Mouse (Mus musculus) stomach, embryonic 14.5 days (tissue): ENCODE data around the gene Chit1. TPM values are rescaled to one million over a fixed set of nuclear protein-coding genes. Genes with fewer than 3 reads are reported as not detected.

Source experiments
- ATAC-seq: fragments of 200-750 bp; cut with Nextera tagmentation; 2 replicates; pipeline ENCODE4 v1.8.0; 2017; ENCODE audit warnings: low read depth, moderate TSS enrichment; ENCODE audit not compliant: insufficient number of reproducible peaks, insufficient read depth, low FRiP score
- H3K27ac ChIP-seq: fragments of 300-500 bp; sonication (generic); 2 replicates; pipeline ENCODE4 v1.5.1; 2014; ENCODE audit warnings: mild to moderate bottlenecking, low read length, moderate library complexity, mixed read lengths
- H3K27me3 ChIP-seq: fragments of 300-500 bp; sonication (generic); 2 replicates; pipeline ENCODE4 v1.6.1; 2014; ENCODE audit warnings: low read length, control low read depth, mixed read lengths; ENCODE audit not compliant: control insufficient read depth, insufficient read depth
- H3K36me3 ChIP-seq: fragments of 300-500 bp; sonication (generic); 2 replicates; pipeline ENCODE4 v1.6.1; 2014; ENCODE audit warnings: mild to moderate bottlenecking, control low read depth, low read length, moderate library complexity, mixed read lengths; ENCODE audit not compliant: control insufficient read depth, insufficient read depth
- H3K4me1 ChIP-seq: fragments of 300-500 bp; sonication (generic); 2 replicates; pipeline ENCODE4 v1.6.1; 2014; ENCODE audit warnings: low read length, control low read depth, mixed read lengths; ENCODE audit not compliant: control insufficient read depth, insufficient read depth
- H3K4me2 ChIP-seq: fragments of 300-500 bp; sonication (generic); replicated peaks from 2 replicates; pipeline ENCODE4 v1.6.1; 2014; ENCODE audit warnings: low read depth, low read length, control low read depth
- H3K4me3 ChIP-seq: fragments of 300-500 bp; sonication (generic); 2 replicates; pipeline ENCODE4 v1.5.1; 2014; ENCODE audit warnings: low read depth, low read length, control low read depth
- H3K9ac ChIP-seq: fragments of 300-500 bp; sonication (generic); replicated peaks from 2 replicates; pipeline ENCODE4 v1.6.1; 2014; ENCODE audit warnings: low read depth, mild to moderate bottlenecking, control low read depth, low read length, moderate library complexity, mixed read lengths
- H3K9me3 ChIP-seq: fragments of 300-500 bp; sonication (generic); 2 replicates; pipeline ENCODE4 v1.6.1; 2016; ENCODE audit warnings: low read depth, low read length, control low read depth; ENCODE audit not compliant: control insufficient read depth
- WGBS: fragments of 180-500 bp; shearing (Covaris S2); extraction: QIAGEN DNeasy Blood & Tissue Kit; methylation state at CpG from one replicate; pipeline ENCODE4 v1.1.7; 2014; 5-methylcytosine and 5-hydroxymethylcytosine counted together
- polyA plus RNA-seq: library from polyadenylated mRNA; unstranded; fragments of >200 nt; fragmentation: Nextera tagmentation; extraction: Ambion mirVana; gene quantifications from 2 replicates; pipeline ENCODE4 v1.2.1, GENCODE M21; 2014

Chit1 gene
- polyA plus RNA-seq, 1 experiment from 2014 or later: not detected

DNA sequence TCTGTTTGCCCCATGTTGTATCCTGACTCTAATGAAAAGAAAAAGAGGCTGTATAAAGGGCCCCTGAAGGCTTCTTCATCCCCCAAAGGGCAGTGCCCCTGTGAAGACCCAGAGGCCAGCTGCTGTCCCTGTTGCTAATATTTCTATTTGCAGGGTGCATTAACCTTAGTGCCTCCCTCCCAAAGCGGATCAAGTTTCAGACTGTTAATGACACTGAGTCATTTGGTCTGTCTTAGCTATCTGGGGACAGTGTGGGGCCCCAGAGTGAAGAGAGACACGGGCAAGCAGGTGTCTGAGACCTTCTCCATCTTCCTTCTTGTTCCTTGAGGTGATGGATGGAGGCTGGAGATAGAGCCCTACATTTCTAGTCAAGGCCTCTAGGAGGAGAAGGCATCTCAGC is 84.1 kb downstream of the Chit1 start:
- Histone ChIP-seq H3K36me3 (no peaks in the 10 kb centered on the region), H3K4me2 (no peak overlapping the region), H3K4me1 (peaks cover 18% of the 10 kb centered on the region; the same call in 1 of the 2 replicates), H3K9ac (no peak overlapping the region), H3K4me3 (no peak overlapping the region), H3K27me3 (no peaks in the 10 kb centered on the region), H3K27ac (no peak overlapping the region), H3K9me3 (no peaks in the 10 kb centered on the region)
- WGBS: 23% methylated on average over 2 of the region's 2 CpGs
- no peak for ATAC-seq

DNA sequence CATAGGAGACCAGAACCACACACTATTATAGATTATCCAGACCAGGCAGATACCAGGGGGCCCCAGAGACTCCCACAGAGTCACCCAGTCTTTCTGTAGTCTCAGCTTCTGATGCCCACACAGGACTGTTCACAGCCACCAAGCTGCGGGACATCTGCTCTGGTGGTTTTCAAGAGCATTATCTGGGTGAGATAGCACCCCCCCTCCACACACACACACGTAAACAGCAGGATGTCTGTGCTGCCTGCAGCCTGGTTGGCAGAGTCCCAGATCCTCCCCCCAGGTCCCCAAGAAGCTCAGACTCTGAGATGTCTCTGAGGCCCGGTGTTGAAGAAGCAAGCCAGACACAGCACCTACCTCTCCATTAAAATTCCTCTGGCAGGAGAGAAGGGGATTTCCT is 84.5 kb downstream of the Chit1 start:
- ATAC-seq: peak; percentile 14; the same call in 1 of the 2 replicates

DNA sequence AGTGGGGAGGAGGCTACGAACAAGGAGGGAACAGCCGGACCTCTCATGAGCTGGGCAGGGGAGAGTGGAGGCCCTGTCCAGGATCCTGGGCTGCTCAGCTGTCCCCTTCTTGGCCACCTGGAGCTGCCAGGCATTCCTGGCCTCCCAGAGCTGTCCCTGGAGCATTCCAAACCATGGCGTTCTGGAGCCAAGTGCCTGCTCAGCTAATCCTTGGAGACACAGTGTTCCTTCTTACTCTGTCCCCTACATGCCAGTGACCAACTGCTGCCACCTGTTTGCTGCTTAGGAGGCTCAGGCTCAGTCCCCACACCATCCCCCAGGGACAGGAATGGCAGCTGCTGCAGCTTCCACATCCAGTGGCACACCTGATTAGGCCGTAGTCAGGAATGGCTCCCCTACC is 84.9 kb downstream of the Chit1 start:
- ATAC-seq: peak; percentile 44; the same call in 1 of the 2 replicates
- Histone ChIP-seq H3K4me2 (no peak overlapping the region), H3K4me3 (no peak overlapping the region), H3K27me3 (no peaks in the 10 kb centered on the region), H3K27ac (peak overlapping the region; percentile 61; the same call in 1 of the 2 replicates), H3K4me1 (peaks cover 18% of the 10 kb centered on the region; the same call in 1 of the 2 replicates), H3K9me3 (no peaks in the 10 kb centered on the region), H3K9ac (no peak overlapping the region), H3K36me3 (no peaks in the 10 kb centered on the region)
- WGBS: 33% methylated on average over 4 of the region's 4 CpGs

More for the DNA sequence above, 84.5 kb downstream of the Chit1 start:
- Histone ChIP-seq H3K4me2 (no peak overlapping the region), H3K4me1 (peaks cover 18% of the 10 kb centered on the region; the same call in 1 of the 2 replicates), H3K27me3 (no peaks in the 10 kb centered on the region), H3K27ac (peak overlapping the region; percentile 61; the same call in 1 of the 2 replicates), H3K9ac (no peak overlapping the region), H3K4me3 (no peak overlapping the region), H3K36me3 (no peaks in the 10 kb centered on the region), H3K9me3 (no peaks in the 10 kb centered on the region)
- 23% methylated on average over 3 of the region's 3 CpGs for WGBS

DNA sequence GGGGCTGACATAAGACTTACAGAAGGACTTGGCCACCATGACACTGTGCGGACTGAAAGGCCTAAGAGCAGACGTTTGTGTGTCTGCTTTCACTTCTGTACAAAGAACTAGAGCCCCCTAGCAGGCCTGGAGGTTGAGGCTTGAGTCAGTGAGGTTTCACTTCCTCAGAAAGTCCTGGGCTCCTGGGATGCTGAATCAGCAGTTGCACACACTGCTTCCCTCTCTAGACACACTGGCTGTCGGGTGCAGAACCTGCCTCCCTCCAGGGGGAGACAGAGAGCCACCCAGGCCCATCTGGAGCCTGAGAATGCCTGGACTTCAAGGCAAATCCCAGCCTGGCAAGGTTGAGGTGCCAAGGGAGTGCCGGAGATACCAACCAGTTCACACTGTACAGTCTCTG is 85.3 kb downstream of the Chit1 start:
- H3K36me3 ChIP-seq: no peaks in the 10 kb centered on the region
- H3K4me3 ChIP-seq: no peak overlapping the region
- no peak for ATAC-seq
- no peaks in the 10 kb centered on the region for H3K9me3 ChIP-seq
- 64% methylated on average over 4 of the region's 4 CpGs for WGBS
- peaks cover 18% of the 10 kb centered on the region; the same call in 1 of the 2 replicates for H3K4me1 ChIP-seq
- H3K27ac ChIP-seq: peak overlapping the region; percentile 61; the same call in 1 of the 2 replicates
- no peaks in the 10 kb centered on the region for H3K27me3 ChIP-seq
- H3K4me2 ChIP-seq: no peak overlapping the region
- no peak overlapping the region for H3K9ac ChIP-seq

DNA sequence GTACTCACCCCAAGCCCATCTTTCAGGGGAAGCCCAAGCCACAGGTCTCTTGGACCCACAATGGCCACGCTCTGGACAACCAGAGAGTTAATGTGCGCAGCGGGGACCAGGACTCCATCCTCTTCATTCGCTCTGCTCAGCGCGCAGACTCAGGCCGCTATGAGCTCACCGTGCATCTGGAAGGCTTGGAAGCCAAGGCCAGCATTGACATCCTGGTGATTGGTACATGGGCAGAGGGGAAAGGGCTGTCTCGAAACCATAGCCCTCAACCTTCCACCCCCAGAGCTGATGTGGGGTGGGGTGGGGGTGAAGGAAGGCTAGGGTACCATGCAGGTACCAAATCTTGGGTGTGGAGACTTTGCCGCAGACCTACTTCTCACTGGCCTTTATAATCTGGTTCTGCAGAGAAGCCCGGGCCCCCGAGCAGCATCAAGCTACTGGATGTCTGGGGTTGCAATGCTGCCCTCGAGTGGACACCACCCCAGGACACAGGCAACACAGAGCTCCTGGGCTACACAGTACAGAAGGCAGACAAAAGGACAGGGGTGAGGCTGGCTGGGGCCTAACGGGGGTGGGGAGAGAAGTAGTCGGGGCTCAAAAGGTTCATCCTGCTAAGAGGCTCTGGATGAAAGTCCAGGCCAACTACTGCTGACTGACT is 86.4 kb downstream of the Chit1 start:
- Histone ChIP-seq H3K27ac (no peak overlapping the region), H3K27me3 (no peaks in the 10 kb centered on the region), H3K9ac (no peak overlapping the region), H3K4me2 (no peak overlapping the region), H3K36me3 (no peaks in the 10 kb centered on the region), H3K4me1 (peaks cover 15% of the 10 kb centered on the region; the same call in 1 of the 2 replicates), H3K9me3 (no peaks in the 10 kb centered on the region), H3K4me3 (no peak overlapping the region)
- no peak for ATAC-seq
- 84% methylated on average over 15 of the region's 15 CpGs for WGBS

DNA sequence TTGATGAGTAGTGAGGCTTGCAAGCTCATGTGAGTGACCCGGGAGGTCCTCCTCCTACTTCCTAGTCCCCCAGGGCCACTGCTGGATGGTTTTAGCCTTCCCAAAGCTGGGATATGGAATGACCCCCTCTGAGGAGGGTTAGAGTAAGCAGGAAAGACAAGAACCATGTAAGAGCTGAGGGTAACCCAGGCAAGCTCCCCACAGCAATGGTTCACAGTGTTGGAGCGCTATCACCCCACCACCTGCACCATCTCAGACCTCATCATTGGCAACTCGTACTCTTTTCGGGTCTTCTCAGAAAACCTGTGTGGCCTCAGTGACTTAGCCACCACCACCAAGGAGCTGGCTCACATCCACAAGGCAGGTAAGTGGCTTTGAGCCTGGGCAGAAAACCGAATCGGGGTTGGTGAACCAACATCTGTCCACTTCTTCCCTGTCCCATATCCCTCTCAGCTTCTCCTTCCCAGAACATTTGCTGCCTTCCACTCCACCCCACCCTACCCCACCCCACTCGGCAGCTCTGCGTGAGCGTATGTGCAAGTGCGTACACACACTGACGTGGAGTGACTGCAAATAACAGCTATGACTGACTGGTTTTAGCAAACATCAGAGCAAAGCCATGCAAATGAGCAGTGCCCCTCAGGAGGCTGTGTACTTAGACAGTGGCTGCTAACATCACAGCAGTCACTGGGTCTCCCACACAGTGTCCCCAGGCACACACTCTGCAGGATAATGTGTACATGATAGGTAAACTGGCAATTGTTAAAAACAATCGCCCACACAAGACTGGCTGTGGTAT is 87.4 kb downstream of the Chit1 start:
- Histone ChIP-seq H3K4me2 (no peak overlapping the region), H3K4me3 (no peak overlapping the region), H3K9me3 (no peaks in the 10 kb centered on the region), H3K36me3 (no peaks in the 10 kb centered on the region), H3K27me3 (no peaks in the 10 kb centered on the region), H3K27ac (no peak overlapping the region), H3K4me1 (peaks cover 15% of the 10 kb centered on the region; the same call in 1 of the 2 replicates), H3K9ac (no peak overlapping the region)
- ATAC-seq: no peak
- WGBS: 76% methylated on average over 12 of the region's 12 CpGs

DNA sequence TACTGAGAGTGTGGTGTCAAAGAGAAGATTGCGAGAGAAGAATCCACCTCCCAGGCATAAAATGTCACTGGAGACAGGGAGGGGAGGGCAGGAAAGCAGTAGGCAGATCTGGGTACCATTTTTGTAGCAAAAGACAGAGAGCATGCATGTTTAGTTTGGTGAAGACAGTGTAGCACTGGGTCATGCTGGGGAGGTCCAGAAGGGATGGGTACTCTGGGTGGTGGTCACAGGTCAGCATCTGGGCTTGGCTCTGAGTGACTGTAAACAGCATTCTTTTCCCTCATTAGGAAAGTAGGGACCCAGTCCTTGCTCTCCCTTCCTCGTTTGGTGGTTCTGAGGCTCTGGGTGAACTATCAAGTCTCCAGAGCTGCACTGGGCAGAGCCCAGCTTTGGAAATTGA is 89.4 kb downstream of the Chit1 start:
- Histone ChIP-seq H3K27me3 (no peaks in the 10 kb centered on the region), H3K9me3 (no peaks in the 10 kb centered on the region), H3K4me2 (no peak overlapping the region), H3K4me3 (no peak overlapping the region), H3K36me3 (no peaks in the 10 kb centered on the region), H3K27ac (no peak overlapping the region), H3K9ac (no peak overlapping the region), H3K4me1 (peaks cover 9% of the 10 kb centered on the region; the same call in 1 of the 2 replicates)
- 53% methylated on average over 2 of the region's 2 CpGs for WGBS
- no peak for ATAC-seq
